Mouse (Mus musculus) heart, embryonic 13.5 days (tissue): ENCODE measurements around the gene Il5. TPM values are rescaled to one million over a fixed set of nuclear protein-coding genes. Genes with fewer than 3 reads are reported as not detected.
"Not testable (repeated sequence)": the region's sequence is repeated elsewhere in the genome, so short reads cannot be mapped to it uniquely, and the experiment has no call there.

ENCODE experiments used
- ATAC-seq: fragments of 200-750 bp; cut with Nextera tagmentation; 2 replicates; pipeline ENCODE4 v1.8.0; 2017; ENCODE audit warnings: moderate TSS enrichment; ENCODE audit not compliant: insufficient number of reproducible peaks, low FRiP score, low TSS enrichment; ENCODE audit errors: extremely low read depth
- H3K27ac ChIP-seq: fragments of 300-500 bp; sonication (generic); replicated peaks from 2 replicates; pipeline ENCODE4 v1.5.1; 2015; ENCODE audit warnings: moderate library complexity, mild to moderate bottlenecking, inconsistent platforms
- H3K27me3 ChIP-seq: fragments of 300-500 bp; sonication (generic); replicated peaks from 2 replicates; pipeline ENCODE4 v1.6.1; 2015; ENCODE audit warnings: mild to moderate bottlenecking, inconsistent platforms
- H3K36me3 ChIP-seq: fragments of 300-500 bp; sonication (generic); 2 replicates; pipeline ENCODE4 v1.6.1; 2015; ENCODE audit warnings: mild to moderate bottlenecking, inconsistent platforms
- H3K4me1 ChIP-seq: fragments of 300-500 bp; sonication (generic); 2 replicates; pipeline ENCODE4 v1.6.1; 2015; ENCODE audit warnings: inconsistent platforms
- H3K4me2 ChIP-seq: fragments of 300-500 bp; sonication (generic); 2 replicates; pipeline ENCODE4 v1.6.1; 2015; ENCODE audit warnings: inconsistent platforms, mild to moderate bottlenecking, moderate library complexity
- H3K4me3 ChIP-seq: fragments of 300-500 bp; sonication (generic); 2 replicates; pipeline ENCODE4 v1.5.1; 2015; ENCODE audit warnings: moderate library complexity, mild to moderate bottlenecking, inconsistent platforms
- H3K9ac ChIP-seq: fragments of 300-500 bp; sonication (generic); 2 replicates; pipeline ENCODE4 v1.6.1; 2015; ENCODE audit warnings: inconsistent platforms, mild to moderate bottlenecking, moderate library complexity
- H3K9me3 ChIP-seq: fragments of 300-500 bp; sonication (generic); 2 replicates; pipeline ENCODE4 v1.6.1; 2016; ENCODE audit warnings: inconsistent platforms
- WGBS: fragments of 180-500 bp; shearing (Covaris S2); methylation state at CpG from one replicate; pipeline ENCODE4 v1.1.7; 2015; ENCODE audit warnings: mixed read lengths; 5-methylcytosine and 5-hydroxymethylcytosine counted together
- polyA plus RNA-seq: library from polyadenylated mRNA; unstranded; fragments of >200 nt; fragmentation: Nextera tagmentation; extraction: Ambion mirVana; gene quantifications from 2 replicates; pipeline ENCODE4 v1.2.1, GENCODE M21; 2015

Gene Il5
- polyA plus RNA-seq, 1 experiment from 2014 or later: not detected

DNA sequence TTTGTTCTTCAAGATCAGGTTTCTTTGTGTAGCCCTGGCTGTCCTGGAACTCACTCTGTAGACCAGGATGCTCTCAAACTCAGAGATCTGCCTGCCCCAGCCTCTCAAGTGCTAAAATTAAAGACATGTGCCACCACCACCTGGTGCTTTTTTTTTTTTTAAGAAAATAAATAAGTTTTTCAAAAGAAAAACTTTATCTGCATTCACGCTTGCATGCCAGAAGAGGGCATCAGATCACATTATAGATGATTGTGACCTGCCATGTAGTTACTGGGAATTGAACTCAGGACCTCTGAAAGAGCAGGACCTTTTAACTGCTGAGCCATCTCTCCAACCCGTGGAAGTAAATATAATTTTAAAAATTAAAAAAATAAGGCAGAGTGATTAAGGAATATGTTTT is 24.7 kb downstream of the Il5 start:
- Histone ChIP-seq H3K4me1 (0 out of 2 replicates have a peak, but pooled peaks cover 5% of the 10 kb centered on the region), H3K9ac (no peak overlapping the region), H3K27ac (no peak overlapping the region), H3K4me2 (no peak overlapping the region), H3K4me3 (no peak overlapping the region), H3K9me3 (no peaks in the 10 kb centered on the region), H3K36me3 (no peaks in the 10 kb centered on the region), H3K27me3 (no peaks in the 10 kb centered on the region)
- ATAC-seq: no peak
- WGBS: 75% methylated on average over 2 of the region's 2 CpGs

DNA sequence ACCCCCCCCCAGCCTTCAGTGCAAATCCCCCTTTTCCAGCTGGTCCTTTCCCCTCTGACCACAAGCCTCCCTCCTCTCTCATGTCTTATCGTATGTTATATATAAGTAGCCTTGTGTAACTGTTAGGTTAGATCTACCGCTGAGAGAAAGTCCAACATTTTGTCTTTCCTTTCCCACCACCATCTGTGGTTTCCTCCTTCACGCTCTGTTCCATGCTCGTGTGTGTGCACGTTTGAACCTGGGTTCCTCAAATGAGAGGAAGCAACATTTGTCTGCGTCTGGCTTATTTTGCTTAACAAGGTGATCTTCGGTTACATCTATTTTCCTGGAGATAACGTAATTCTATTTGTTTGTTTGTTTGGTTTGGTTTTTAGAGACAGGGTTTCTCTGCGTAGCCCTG is 27.4 kb downstream of the Il5 start:
- H3K9ac ChIP-seq: no peak overlapping the region
- H3K36me3 ChIP-seq: no peaks in the 10 kb centered on the region
- ATAC-seq: no peak
- H3K4me1 ChIP-seq: no peaks in the 10 kb centered on the region
- WGBS: 83% methylated on average over 9 of the region's 9 CpGs
- H3K4me3 ChIP-seq: no peak overlapping the region
- H3K27me3 ChIP-seq: no peaks in the 10 kb centered on the region
- no peak overlapping the region for H3K4me2 ChIP-seq
- H3K9me3 ChIP-seq: no peaks in the 10 kb centered on the region
- H3K27ac ChIP-seq: no peak overlapping the region

DNA sequence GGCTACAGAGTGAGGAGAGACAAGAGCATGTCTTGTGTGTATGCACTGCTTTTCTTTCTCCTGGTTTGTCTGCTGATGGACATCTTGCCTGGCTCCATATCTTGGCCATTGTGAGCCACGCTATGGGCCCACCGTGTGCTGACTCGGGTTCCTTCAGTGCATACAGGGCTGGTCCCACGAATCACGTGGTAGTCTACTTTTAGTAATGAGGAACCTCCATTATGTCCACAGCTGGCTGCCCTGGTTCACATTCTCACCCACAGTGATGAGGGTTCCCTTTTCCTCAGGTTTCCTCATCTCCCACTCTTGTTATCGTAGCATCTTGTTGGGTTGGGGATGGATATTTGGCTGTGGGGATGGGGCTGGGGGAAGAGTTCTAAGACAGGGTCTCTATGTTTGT is 28.0 kb downstream of the Il5 start:
- no peaks in the 10 kb centered on the region for H3K9me3 ChIP-seq
- no peak for ATAC-seq
- H3K4me2 ChIP-seq: no peak overlapping the region
- H3K36me3 ChIP-seq: no peaks in the 10 kb centered on the region
- 77% methylated on average over 6 of the region's 6 CpGs for WGBS
- H3K27me3 ChIP-seq: no peaks in the 10 kb centered on the region
- H3K27ac ChIP-seq: no peak overlapping the region
- H3K4me1 ChIP-seq: no peaks in the 10 kb centered on the region
- H3K9ac ChIP-seq: no peak overlapping the region
- H3K4me3 ChIP-seq: no peak overlapping the region

DNA sequence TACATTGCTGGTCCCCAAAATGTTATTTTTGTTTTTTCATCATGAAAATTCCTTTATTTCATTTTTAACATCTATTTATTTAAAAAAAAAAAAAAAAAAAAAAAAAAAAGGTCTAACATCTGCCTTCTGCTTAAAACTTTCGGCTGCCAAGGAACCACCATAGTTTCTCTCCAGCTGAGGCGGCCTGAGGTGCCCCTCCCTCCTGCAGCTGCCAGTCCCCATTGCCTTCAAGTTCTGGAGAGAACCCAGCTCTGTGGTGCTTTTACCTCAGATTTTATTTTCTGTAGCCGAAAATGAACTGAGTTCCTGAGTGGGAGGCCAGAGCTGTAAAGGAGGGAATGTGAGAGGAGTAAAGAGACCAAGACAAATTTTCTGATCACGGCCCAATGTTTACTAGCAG is 28.7 kb downstream of the Il5 start:
- no peaks in the 10 kb centered on the region for H3K9me3 ChIP-seq
- no peak overlapping the region for H3K27ac ChIP-seq
- no peak overlapping the region for H3K4me2 ChIP-seq
- H3K4me1 ChIP-seq: no peaks in the 10 kb centered on the region
- no peak overlapping the region for H3K9ac ChIP-seq
- no peaks in the 10 kb centered on the region for H3K36me3 ChIP-seq
- WGBS: 64% methylated on average over 4 of the region's 4 CpGs
- no peak for ATAC-seq
- no peak overlapping the region for H3K4me3 ChIP-seq
- H3K27me3 ChIP-seq: no peaks in the 10 kb centered on the region

DNA sequence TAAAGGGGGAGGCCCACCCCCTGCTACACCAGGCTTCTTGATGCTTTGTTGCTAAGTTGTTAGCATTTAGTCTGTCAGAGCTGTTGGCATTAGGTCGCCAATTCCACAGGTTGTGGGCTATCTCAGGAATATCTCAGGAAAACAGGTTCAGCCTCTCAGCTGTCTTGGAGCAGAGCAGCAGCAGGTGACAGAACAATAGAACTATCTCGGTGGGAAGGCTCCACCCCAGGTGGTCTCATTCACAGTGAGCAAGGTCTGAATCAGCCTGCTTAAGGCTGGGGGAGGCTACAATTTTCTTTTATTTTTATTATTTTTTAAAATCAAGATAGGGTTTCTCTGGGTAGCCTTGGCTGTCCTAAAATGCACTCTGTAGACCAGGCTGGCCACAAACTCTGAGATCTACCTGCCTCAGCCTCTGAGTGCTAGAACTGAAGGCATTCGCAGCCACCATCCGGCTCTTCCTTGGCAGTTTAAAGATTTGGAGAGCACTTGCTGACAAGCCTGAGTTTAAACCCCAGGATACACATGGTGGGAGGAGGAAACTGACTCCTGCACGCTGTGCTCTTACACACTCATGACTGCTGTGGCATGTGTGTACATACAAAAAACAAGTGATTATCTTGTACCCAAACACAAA is 29.2 kb downstream of the Il5 start:
- Histone ChIP-seq H3K4me1 (no peaks in the 10 kb centered on the region), H3K27ac (no peak overlapping the region), H3K27me3 (no peaks in the 10 kb centered on the region), H3K4me3 (no peak overlapping the region), H3K9ac (no peak overlapping the region), H3K36me3 (no peaks in the 10 kb centered on the region), H3K4me2 (no peak overlapping the region), H3K9me3 (no peaks in the 10 kb centered on the region)
- no peak for ATAC-seq
- 41% methylated on average over 5 of the region's 5 CpGs for WGBS

DNA sequence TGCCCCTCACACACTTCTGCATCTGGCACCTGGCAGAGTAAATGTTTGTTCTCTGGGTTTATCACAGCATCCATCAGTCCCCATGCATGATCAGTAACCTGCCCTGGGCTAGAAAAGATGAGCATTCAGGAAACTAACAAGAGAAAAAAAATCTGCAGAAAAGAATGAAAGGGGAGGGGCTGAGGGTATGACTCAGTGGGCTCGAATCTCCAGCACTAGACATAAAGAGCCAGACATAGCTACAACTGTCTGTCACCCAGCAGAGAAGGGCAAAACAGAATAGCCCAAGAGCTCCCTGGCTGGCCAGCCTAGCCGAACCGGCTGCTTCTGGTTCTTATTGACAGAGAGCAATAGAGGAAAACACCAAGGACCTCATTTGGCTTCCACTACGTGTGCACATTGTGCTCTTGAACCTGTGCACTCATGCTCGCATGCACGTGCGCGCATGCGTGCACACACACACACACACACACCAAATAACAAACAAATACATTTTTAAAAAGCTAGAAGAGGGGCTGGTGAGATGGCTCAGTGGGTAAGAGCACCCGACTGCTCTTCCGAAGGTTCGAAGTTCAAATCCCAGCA is 34.5 kb downstream of the Il5 start:
- Histone ChIP-seq H3K9ac (no peak overlapping the region), H3K9me3 (no peaks in the 10 kb centered on the region), H3K27me3 (no peaks in the 10 kb centered on the region), H3K36me3 (no peaks in the 10 kb centered on the region), H3K4me2 (no peak overlapping the region), H3K4me3 (no peak overlapping the region), H3K27ac (no peak overlapping the region), H3K4me1 (peaks cover 17% of the 10 kb centered on the region)
- 74% methylated on average over 12 of the region's 12 CpGs for WGBS
- ATAC-seq: no peak

DNA sequence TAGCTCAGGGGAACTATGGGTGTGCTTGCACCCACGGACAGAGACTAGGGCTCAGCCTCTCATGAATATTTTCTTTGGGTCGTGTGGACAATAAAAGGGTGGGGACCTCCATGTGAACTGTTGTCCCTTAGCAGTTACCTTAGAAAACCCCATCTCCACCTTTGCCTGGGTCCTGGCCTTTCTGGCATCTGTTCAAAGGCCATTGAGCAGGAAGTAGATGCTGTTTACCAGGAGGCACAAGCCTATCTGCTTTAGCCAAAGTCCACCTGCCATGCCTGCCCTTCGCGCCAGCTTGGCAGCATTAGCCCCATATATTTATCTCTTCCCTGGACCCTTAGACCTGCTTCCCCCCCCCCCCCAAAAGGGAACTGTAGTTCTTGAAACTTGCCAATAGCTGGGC is 37.0 kb downstream of the Il5 start:
- no peaks in the 10 kb centered on the region for H3K27me3 ChIP-seq
- no peaks in the 10 kb centered on the region for H3K36me3 ChIP-seq
- no peak overlapping the region for H3K4me3 ChIP-seq
- no peak overlapping the region for H3K27ac ChIP-seq
- WGBS: 86% methylated on average over 4 of the region's 4 CpGs
- H3K9ac ChIP-seq: no peak overlapping the region
- H3K4me2 ChIP-seq: no peak overlapping the region
- H3K4me1 ChIP-seq: peaks cover 40% of the 10 kb centered on the region
- no peak for ATAC-seq
- no peaks in the 10 kb centered on the region for H3K9me3 ChIP-seq

DNA sequence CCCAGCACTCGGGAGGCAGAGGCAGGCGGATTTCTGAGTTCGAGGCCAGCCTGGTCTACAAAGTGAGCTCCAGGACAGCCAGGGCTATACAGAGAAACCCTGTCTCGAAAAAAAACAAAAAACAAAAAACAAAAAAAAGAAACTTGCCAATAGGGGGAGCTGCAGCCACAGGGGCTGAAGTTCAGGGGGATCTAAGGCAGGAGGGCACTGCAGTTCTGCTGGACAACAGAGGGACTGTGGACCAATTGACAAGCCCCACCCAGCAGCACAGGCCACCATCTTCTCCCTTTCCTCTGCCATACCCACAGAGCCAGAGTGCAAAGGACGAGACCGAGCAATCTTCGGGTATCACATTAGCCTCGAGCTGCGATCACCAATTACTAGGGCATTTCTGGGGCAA is 37.4 kb downstream of the Il5 start:
- H3K4me1 ChIP-seq: peaks cover 45% of the 10 kb centered on the region
- not testable (repeated sequence) for H3K27me3 ChIP-seq, H3K4me2 ChIP-seq, H3K27ac ChIP-seq, ATAC-seq, H3K4me3 ChIP-seq, H3K36me3 ChIP-seq, H3K9ac ChIP-seq, H3K9me3 ChIP-seq
- WGBS: 79% methylated on average over 9 of the region's 9 CpGs

DNA sequence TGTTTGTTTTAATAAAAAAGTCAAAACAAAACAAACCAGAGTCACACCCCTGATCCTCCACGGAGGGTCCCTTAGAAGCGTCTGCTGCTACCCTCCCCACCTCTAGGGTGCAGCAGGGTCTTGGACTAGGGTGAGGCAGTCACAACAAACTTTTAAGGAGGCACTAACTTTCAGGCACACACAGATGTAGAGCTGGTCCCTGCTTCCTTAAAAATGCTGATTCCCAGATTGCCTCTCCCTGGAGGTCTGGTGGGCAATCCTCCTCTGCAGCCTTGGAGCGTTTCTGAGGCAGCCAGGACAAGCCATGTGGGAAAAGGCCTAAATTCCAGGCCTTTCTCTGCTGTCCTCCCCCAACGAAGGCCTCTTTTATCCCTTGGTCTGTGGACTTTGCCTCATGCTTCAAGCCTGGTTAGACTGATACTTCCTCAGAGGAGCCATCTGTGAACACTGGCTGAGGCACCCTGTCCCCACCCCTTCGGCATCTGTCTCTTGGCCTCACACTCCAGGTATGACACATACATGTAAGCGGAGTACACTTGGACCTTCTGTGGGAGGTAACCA is 38.3 kb downstream of the Il5 start:
- ATAC-seq: no peak
- Histone ChIP-seq H3K4me3 (no peak overlapping the region), H3K36me3 (no peaks in the 10 kb centered on the region), H3K27ac (peak overlapping the region; percentile 66; the same call in 1 of the 2 replicates), H3K9me3 (no peaks in the 10 kb centered on the region), H3K4me2 (peak overlapping the region; percentile 42; the same call in 1 of the 2 replicates), H3K4me1 (peaks cover 53% of the 10 kb centered on the region), H3K9ac (no peak overlapping the region), H3K27me3 (no peaks in the 10 kb centered on the region)
- 39% methylated on average over 6 of the region's 6 CpGs for WGBS

DNA sequence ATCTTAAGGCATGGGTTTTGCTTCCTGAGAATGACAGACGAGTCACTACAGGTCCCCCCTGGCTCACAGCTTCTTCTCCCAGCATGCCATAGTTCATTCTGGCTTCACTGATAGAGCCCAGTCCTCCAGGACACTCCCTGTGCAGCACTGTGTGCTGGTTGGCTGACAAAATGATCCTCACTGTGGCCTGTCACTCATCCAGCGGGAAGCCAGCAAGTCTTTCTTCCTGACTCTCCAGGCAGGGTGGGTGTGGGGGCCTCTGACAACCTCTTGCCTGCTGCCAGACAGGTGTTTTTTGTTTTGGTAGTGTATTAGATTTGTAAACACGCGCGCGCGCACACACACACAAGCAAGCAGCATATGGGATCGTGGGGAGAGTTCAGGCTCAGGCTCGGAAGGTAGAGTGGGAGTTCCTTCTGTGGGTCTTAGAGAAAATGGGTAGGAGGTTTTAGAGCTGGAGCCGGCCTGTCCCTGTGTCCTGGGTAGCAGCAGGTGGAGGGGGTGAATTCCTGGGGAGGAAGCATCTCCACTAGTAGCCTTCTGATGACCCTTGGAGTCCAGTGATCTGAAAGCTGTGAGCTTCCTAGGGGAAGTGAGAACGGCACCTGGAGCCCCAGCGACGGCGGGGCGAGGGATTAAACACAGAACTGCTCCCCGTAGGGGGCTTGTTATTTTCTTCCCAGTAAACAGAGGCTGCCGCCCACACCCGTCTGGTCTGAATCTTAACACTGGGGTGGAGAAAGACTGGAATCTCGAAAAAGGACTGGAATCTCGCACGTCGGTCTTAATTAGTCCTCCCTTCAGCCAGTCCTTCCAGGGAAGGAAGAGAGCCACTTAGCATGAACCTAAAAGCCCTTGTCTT is 39.2 kb downstream of the Il5 start:
- peaks cover 62% of the 10 kb centered on the region for H3K4me1 ChIP-seq
- no peak for ATAC-seq
- H3K4me2 ChIP-seq: peak overlapping the region; percentile 42
- H3K27me3 ChIP-seq: no peaks in the 10 kb centered on the region
- no peaks in the 10 kb centered on the region for H3K9me3 ChIP-seq
- WGBS: 14% methylated on average over 22 of the region's 22 CpGs
- H3K4me3 ChIP-seq: peak overlapping the region; percentile 10; the same call in 1 of the 2 replicates
- no peaks in the 10 kb centered on the region for H3K36me3 ChIP-seq
- peak overlapping the region; percentile 48 for H3K9ac ChIP-seq
- H3K27ac ChIP-seq: peak overlapping the region; percentile 66; the same call in 1 of the 2 replicates

DNA sequence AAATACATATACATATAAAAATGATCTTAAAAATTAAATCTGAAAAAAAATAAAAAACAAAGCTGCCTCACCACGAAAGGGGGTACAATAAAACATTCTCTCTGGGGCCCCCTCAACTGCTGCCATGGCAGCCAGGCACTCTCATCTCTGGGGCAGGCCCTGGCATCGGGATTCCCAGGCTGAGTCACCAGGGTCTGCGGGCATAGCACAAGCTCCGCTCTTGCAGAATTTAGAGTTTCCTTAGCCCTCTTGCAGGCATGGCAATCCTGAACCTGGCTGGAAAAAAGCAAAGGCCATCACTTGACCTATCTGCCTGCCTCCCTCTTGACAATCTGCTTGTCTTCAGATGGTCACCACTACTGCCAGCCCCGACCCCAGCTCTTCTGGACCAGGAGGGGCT is 40.7 kb downstream of the Il5 start:
- 0 out of 2 replicates have a peak overlapping the region, but pooled peaks have one; percentile 81 for H3K4me2 ChIP-seq
- H3K4me1 ChIP-seq: peaks cover 64% of the 10 kb centered on the region
- no peaks in the 10 kb centered on the region for H3K27me3 ChIP-seq
- WGBS: 62% methylated on average over 5 of the region's 5 CpGs
- no peaks in the 10 kb centered on the region for H3K36me3 ChIP-seq
- no peak overlapping the region for H3K4me3 ChIP-seq
- peak overlapping the region; percentile 29; the same call in 1 of the 2 replicates for H3K9ac ChIP-seq
- H3K9me3 ChIP-seq: no peaks in the 10 kb centered on the region
- peak overlapping the region; percentile 97 for H3K27ac ChIP-seq
- no peak for ATAC-seq
